Mouse (Mus musculus): ENCODE data around the gene Ak1. TPM values are rescaled to one million over a fixed set of nuclear protein-coding genes. Genes with fewer than 3 reads are reported as not detected.

Ak1 gene
- polyA plus RNA-seq, 1 experiment from 2014 or later, result 21.8 TPM

DNA sequence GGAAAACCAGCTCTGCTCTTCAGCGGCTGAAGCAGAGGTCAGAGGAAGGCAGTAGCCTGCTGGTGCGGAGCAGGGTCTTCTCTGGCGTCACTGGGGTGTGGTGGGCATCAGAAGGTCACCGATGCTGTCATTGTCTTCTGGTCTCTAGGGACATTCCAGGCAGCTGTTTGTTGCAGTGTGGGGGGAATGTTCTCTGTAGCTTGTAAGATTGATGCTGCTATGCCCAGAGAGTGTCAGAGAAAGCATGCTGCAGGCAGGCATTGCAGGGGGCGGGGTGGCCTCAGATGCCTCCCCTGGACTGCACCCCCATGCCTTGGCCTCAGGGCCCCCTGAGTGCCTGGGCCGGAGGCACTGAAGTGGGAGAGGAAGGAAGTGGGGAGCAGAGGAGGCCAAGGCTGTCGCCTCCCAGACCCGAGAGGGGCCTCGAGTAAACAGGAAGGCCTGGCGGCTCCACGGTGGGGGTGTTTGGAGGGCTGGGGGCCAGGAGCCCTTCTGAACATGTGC lies 16.3 kb downstream of the Ak1 start:
- Histone ChIP-seq H3K4me1 (replicated peaks; ENCODE audit: control insufficient read depth, insufficient read depth) (no peaks in the 10 kb centered on the region), H3K4me2 (replicated peaks; ENCODE audit: low read depth) (no peak overlapping the region), H3K27me3 (ENCODE audit: control insufficient read depth, insufficient read depth, low read length) (no peaks in the 10 kb centered on the region), H3K9me3 (ENCODE audit: control insufficient read depth, low read length) (no peaks in the 10 kb centered on the region), H3K9ac (ENCODE audit: low read length) (peak overlapping the region; percentile 43; the same call in 1 of the 2 replicates), H3K36me3 (ENCODE audit: control insufficient read depth, insufficient read depth, low read length) (no peaks in the 10 kb centered on the region), H3K4me3 (ENCODE audit: low read depth, low read length) (no peak overlapping the region), H3K27ac (replicated peaks) (peak overlapping the region; percentile 53; the same call in 1 of the 2 replicates)
- DNase-seq (ENCODE audit: low spot score), result no peak
- ATAC-seq (ENCODE audit: low FRiP score, low TSS enrichment), result peak; percentile 55; the same call in 1 of the 2 replicates
- TF ChIP-seq EP300 (optimal IDR thresholded peaks at IDR 0.05) (no peak), CTCF (IDR thresholded peaks at IDR 0.05; ENCODE audit: low read depth) (no peak)
- 30% methylated on average over 11 of the region's 11 CpGs for WGBS

DNA sequence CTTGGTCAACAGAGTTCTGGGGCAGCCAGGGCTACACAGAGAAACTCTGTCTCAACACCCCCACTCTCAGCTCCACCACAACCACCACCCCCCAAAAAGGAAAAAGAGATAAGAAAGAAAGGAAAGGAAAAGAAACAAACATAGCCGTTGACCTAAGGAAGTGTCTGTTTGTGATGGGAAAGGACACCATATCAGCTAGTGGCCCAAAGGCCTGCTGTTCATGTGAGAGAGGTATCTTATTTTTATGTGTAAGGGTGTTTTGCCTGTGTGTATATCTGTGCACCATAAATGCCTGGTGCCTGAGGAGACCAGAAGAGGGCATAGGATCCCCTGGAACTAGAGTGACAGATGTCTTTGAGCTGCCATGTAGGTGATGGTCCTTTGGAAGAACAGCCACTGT lies 18.1 kb downstream of the Ak1 start:
- Histone ChIP-seq H3K4me1 (replicated peaks; ENCODE audit: control insufficient read depth, insufficient read depth) (no peaks in the 10 kb centered on the region), H3K27ac (replicated peaks) (no peak overlapping the region), H3K4me3 (ENCODE audit: low read depth, low read length) (no peak overlapping the region), H3K9ac (ENCODE audit: low read length) (no peak overlapping the region), H3K4me2 (replicated peaks; ENCODE audit: low read depth) (no peak overlapping the region), H3K9me3 (ENCODE audit: control insufficient read depth, low read length) (no peaks in the 10 kb centered on the region), H3K27me3 (ENCODE audit: control insufficient read depth, insufficient read depth, low read length) (no peaks in the 10 kb centered on the region), H3K36me3 (ENCODE audit: control insufficient read depth, insufficient read depth, low read length) (no peaks in the 10 kb centered on the region)
- DNase-seq (ENCODE audit: low spot score) (no peak), ATAC-seq (ENCODE audit: low FRiP score, low TSS enrichment) (no peak)
- WGBS, result 61% methylated on average over 1 of the region's 1 CpGs
- TF ChIP-seq EP300 (optimal IDR thresholded peaks at IDR 0.05), result no peak
- TF ChIP-seq CTCF (IDR thresholded peaks at IDR 0.05; ENCODE audit: low read depth), result no peak

- Histone ChIP-seq H3K9ac (ENCODE audit: low read length) (no peak overlapping the region), H3K4me2 (replicated peaks; ENCODE audit: low read depth) (no peak overlapping the region), H3K9me3 (ENCODE audit: control insufficient read depth, low read length) (no peaks in the 10 kb centered on the region), H3K36me3 (ENCODE audit: control insufficient read depth, insufficient read depth, low read length) (no peaks in the 10 kb centered on the region), H3K27ac (replicated peaks) (no peak overlapping the region; the same call in 1 of the 2 replicates), H3K4me1 (replicated peaks; ENCODE audit: control insufficient read depth, insufficient read depth) (no peaks in the 10 kb centered on the region), H3K4me3 (ENCODE audit: low read depth, low read length) (no peak overlapping the region), H3K27me3 (ENCODE audit: control insufficient read depth, insufficient read depth, low read length) (no peaks in the 10 kb centered on the region)
- DNase-seq (ENCODE audit: low spot score), result no peak
- ATAC-seq (ENCODE audit: low FRiP score, low TSS enrichment), result no peak
- WGBS, result 67% methylated on average over 6 of the region's 6 CpGs
- TF ChIP-seq EP300 (optimal IDR thresholded peaks at IDR 0.05) (no peak), CTCF (IDR thresholded peaks at IDR 0.05; ENCODE audit: low read depth) (no peak)
Measured at GRCm38 (mm10) chr2:32640550-32641051, 19.0 kb downstream of the Ak1 start.

DNA sequence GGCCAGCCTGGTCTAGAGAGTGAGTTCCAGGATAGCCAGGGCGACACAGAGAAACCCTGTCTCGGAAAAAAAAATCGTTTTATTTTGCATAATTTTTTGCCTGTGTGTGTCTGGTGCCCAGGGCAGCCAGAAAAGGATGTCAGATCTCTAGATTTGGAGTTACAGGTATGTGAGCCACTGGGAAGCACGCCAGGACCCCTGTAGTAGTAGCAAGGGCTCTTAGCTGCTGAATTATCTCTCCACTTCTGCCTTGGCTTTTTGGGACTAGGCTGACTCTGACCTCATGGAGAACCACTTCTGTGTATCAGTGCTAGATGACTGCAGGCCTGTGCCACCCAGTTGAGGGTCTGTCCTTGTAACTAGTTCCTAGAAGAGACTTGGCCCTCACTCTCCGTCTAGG lies 20.3 kb downstream of the Ak1 start:
- H3K27ac ChIP-seq (replicated peaks), result no peak overlapping the region
- no peaks in the 10 kb centered on the region for H3K27me3 ChIP-seq (ENCODE audit: control insufficient read depth, insufficient read depth, low read length)
- H3K4me2 ChIP-seq (replicated peaks; ENCODE audit: low read depth), result no peak overlapping the region
- ATAC-seq (ENCODE audit: low FRiP score, low TSS enrichment) (no peak), DNase-seq (ENCODE audit: low spot score) (no peak)
- H3K4me3 ChIP-seq (ENCODE audit: low read depth, low read length), result no peak overlapping the region
- H3K36me3 ChIP-seq (ENCODE audit: control insufficient read depth, insufficient read depth, low read length), result no peaks in the 10 kb centered on the region
- TF ChIP-seq CTCF (IDR thresholded peaks at IDR 0.05; ENCODE audit: low read depth) (no peak), EP300 (optimal IDR thresholded peaks at IDR 0.05) (no peak)
- no peaks in the 10 kb centered on the region for H3K4me1 ChIP-seq (replicated peaks; ENCODE audit: control insufficient read depth, insufficient read depth)
- no peak overlapping the region for H3K9ac ChIP-seq (ENCODE audit: low read length)
- WGBS, result 78% methylated on average over 5 of the region's 5 CpGs
- no peaks in the 10 kb centered on the region for H3K9me3 ChIP-seq (ENCODE audit: control insufficient read depth, low read length)

- ATAC-seq (ENCODE audit: low FRiP score, low TSS enrichment) (peak; percentile 16; the same call in 1 of the 2 replicates), DNase-seq (ENCODE audit: low spot score) (no peak)
- H3K9me3 ChIP-seq (ENCODE audit: control insufficient read depth, low read length), result no peaks in the 10 kb centered on the region
- H3K27me3 ChIP-seq (ENCODE audit: control insufficient read depth, insufficient read depth, low read length), result no peaks in the 10 kb centered on the region
- TF ChIP-seq EP300 (optimal IDR thresholded peaks at IDR 0.05) (no peak), CTCF (IDR thresholded peaks at IDR 0.05; ENCODE audit: low read depth) (no peak)
- no peak overlapping the region for H3K4me3 ChIP-seq (ENCODE audit: low read depth, low read length)
- no peak overlapping the region for H3K4me2 ChIP-seq (replicated peaks; ENCODE audit: low read depth)
- H3K9ac ChIP-seq (ENCODE audit: low read length), result no peak overlapping the region
- no peak overlapping the region; the same call in 1 of the 2 replicates for H3K27ac ChIP-seq (replicated peaks)
- no peaks in the 10 kb centered on the region for H3K4me1 ChIP-seq (replicated peaks; ENCODE audit: control insufficient read depth, insufficient read depth)
- no peaks in the 10 kb centered on the region for H3K36me3 ChIP-seq (ENCODE audit: control insufficient read depth, insufficient read depth, low read length)
- 50% methylated on average over 7 of the region's 7 CpGs for WGBS
Measured at GRCm38 (mm10) chr2:32642813-32643212, 21.3 kb downstream of the Ak1 start.

GRCm38 (mm10) chr2:32644083-32644482 lies 22.5 kb downstream of the Ak1 start:
- 67% methylated on average over 9 of the region's 9 CpGs for WGBS

More at GRCm38 (mm10) chr2:32644083-32644482, 22.5 kb downstream of the Ak1 start:
- no peak overlapping the region for H3K4me2 ChIP-seq (replicated peaks; ENCODE audit: low read depth)
- no peaks in the 10 kb centered on the region for H3K27me3 ChIP-seq (ENCODE audit: control insufficient read depth, insufficient read depth, low read length)
- H3K4me3 ChIP-seq (ENCODE audit: low read depth, low read length), result no peak overlapping the region
- no peaks in the 10 kb centered on the region for H3K9me3 ChIP-seq (ENCODE audit: control insufficient read depth, low read length)
- no peak overlapping the region; the same call in 1 of the 2 replicates for H3K9ac ChIP-seq (ENCODE audit: low read length)
- TF ChIP-seq CTCF (IDR thresholded peaks at IDR 0.05; ENCODE audit: low read depth) (no peak), EP300 (optimal IDR thresholded peaks at IDR 0.05) (no peak)
- DNase-seq (ENCODE audit: low spot score) (no peak), ATAC-seq (ENCODE audit: low FRiP score, low TSS enrichment) (no peak)
- no peaks in the 10 kb centered on the region for H3K4me1 ChIP-seq (replicated peaks; ENCODE audit: control insufficient read depth, insufficient read depth)
- no peaks in the 10 kb centered on the region for H3K36me3 ChIP-seq (ENCODE audit: control insufficient read depth, insufficient read depth, low read length)
- no peak overlapping the region for H3K27ac ChIP-seq (replicated peaks)
